Mouse (Mus musculus) ovary, adult 2 months (tissue): ENCODE data around the gene Gm20823. TPM values are rescaled to one million over a fixed set of nuclear protein-coding genes. Genes with fewer than 3 reads are reported as not detected.

Experiments used
- polyA plus RNA-seq: library from polyadenylated mRNA; depleted of rRNA; stranded (reverse); fragments of >200 nt; gene quantifications from 2 replicates; pipeline ENCODE4 v1.2.3, GENCODE M21; 2012; rRNA removed

The Gm20823 gene
- polyA plus RNA-seq: not detected in 2 replicates

DNA sequence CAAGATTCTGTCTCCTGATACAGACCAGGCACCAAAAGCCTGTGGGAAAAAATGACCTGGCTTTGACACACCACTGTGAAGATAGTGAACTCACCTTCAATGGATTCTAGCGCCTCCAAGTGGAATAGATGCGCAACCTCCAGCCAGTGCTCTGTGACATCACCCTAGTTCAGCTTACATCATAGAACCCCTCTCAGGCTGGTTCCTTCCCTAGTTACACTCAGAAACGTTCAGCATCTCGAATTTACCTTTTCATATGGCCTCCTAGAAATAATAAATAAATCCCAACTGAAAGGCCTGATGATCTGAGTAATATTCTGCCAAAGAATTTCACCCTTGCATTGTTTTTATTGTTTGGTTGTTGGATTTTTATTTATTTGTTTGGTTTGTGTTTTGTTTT lies at the start of gene Gm20823:
Gene Gm20823 (minus strand): TSS at position 101 of the 400 bp plus-strand sequence.

